Mouse (Mus musculus) embryo, embryonic 10 days (tissue): ENCODE data around the gene Fhit.

ENCODE experiments used
- DNase-seq: peaks from one replicate; pipeline ENCODE4 v3.0.0-alpha.2; 2015; ENCODE audit warnings: low spot score

Gene Fhit

GRCm38 (mm10) chr14:9688664-9689257 lies 1473.1 kb downstream of the Fhit start:
- no peak for DNase-seq

DNA sequence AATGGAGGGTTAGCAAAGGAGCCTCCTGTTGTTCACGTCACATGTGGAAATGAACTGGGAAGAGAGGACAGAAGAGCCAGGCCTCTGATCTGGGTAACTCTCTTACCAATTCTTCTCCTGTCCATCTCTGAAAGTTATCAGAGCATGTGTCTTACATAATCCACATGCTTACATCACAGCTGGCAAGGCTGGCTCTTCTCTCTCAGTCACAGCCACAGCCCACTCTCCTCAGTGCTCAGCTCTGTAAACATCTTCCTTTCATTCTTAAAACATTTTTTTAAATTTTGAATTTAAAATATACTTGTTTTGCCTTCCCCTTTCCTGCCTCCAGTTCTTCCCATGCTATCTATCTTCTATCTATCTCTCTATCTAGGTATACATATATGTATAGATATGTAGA lies 1477.5 kb downstream of the Fhit start:
- no peak for DNase-seq

DNA sequence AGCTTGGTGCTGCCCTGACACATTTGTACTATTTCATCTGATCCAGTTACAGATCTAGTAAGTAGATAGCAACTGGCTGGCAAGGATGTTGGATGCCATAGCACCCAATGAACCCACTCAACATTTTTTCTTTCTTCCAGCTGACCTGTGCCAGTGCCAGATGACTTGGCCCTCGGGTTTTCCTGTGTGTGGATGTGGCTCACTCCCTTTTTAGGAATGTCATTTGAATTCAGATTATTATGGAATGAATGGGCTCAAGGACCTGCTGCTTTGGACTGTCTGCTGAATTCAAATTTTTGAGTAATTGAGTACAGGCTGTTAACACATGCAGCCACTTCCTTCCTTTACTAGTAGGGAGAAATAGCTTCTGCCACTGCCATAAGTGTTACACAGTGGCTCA lies 1489.1 kb downstream of the Fhit start:
- no peak for DNase-seq

DNA sequence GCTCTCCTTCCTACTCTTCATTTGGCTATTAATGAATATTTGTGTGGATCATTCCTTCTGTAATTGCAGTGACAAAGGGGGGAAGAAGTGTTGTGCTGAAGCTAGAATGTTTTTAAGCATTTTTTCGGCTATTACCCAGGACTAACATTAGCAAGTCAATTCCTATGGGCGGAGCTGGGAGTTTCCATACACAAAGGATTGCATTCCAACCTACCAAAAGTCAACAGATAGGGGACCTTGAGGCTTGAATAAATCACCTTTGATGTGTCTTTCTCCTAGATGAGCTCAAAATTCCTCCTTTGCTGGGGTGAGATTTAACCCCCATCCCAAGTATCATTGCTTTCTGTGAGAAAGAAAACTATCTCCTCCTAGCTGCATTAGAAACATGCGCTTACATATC lies 1490.1 kb downstream of the Fhit start:
- no peak for DNase-seq

- DNase-seq: no peak
These were observed 1492.1 kb downstream of the Fhit start for GRCm38 (mm10) chr14:9669766-9670165.

DNA sequence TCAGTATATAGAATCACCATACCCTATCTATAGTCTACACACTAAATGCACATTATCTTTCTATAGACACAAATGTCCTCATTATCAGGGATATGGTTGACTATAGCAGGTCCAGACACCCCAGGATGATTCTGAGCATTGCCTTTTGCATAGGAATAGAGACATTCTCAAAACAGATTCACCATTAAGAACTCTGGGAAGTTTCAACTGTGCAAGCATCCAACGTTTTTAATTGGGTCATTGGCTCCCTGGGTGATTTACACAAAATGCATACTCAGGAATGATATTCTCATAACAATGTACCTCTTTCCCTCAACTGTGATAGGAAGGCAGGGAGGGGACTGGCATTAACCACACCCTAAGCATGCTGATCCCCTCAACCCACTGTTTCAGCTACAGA lies 1503.4 kb downstream of the Fhit start:
- DNase-seq: no peak

DNA sequence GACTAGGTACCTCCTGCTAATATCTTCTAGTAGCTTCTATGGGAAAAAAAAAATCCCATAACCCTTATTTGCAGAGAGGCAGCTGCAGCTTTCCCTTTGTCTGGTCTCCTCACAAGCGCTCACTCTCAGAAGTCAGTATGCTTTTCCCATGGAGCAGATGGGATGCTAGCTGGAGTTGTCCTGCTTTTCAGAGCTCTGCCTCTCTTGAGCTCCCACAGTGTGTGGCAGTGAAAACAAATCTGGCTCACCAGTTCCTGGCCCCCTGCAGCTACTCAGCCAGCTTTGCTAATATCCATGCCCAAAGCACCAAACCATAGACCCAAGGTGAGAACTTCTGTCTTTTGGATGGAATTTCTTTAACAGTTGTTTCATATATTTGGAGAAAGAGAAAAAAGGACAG lies 1510.4 kb downstream of the Fhit start:
- DNase-seq: no peak

GRCm38 (mm10) chr14:9648416-9648815 lies 1513.4 kb downstream of the Fhit start:
- no peak for DNase-seq

GRCm38 (mm10) chr14:9646233-9646632 lies 1515.6 kb downstream of the Fhit start:
- no peak for DNase-seq

DNA sequence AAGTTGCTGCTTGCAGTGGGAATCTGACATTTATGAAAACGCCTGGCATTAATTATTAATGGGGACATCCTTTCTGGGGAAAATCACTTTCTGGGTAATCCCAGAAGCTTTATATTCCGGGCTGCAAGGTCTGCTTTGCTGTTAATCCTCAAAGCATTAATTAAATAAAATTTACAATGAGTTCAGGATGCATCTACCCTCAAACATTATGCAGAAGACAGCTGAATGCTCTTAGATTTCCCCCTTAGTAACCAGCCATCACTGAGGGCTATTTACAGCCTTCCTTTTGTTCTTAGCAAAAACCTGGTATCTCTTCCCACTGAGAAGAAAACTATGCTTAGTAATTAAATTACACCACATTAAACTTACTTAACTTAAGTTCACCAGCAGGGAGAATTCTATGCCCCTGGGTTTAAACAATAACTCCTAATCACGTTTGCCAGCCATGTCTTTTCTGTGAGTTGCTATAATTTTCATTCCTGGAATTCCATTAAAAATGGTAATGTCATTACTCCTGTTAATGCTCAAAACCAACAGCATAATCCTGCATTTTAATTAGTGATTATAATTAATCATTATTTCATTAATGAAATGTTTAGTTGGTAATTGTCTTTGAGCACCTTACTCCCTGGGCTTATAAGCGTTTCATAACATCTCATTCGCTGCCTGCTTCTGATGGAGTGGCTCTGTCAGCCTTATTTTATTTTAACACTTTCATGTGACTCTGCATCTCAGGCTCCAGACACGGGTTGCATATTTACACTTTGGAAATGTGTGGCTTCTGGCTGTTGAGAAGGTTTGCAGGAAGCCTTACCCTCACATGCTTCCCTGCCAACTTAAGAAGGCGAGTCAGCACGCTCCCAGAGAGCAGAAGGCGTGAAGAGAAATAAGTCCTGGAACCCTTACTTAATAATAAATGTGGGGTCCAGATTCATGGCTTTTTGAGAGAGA lies 1517.3 kb downstream of the Fhit start:
- no peak for DNase-seq

DNA sequence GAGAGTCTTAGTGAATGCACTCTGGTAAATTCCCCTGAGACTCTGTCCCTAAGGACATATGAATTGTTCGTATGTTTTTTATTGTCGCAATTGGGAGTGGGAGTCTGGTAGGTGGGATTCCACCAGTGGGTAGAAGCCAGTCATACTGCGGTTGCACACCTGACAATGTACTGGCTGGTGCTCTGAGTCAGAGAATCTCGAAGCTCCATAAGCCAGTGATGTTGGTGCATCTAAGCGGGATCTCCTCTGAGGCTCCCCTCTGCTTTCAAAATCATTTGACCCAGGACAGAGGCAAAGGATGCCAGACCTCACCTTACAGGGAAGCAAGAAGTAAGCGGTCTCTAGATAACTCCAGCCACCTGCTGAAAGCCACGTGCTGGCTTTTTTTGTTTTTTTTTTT lies 1518.1 kb downstream of the Fhit start:
- DNase-seq: no peak

DNA sequence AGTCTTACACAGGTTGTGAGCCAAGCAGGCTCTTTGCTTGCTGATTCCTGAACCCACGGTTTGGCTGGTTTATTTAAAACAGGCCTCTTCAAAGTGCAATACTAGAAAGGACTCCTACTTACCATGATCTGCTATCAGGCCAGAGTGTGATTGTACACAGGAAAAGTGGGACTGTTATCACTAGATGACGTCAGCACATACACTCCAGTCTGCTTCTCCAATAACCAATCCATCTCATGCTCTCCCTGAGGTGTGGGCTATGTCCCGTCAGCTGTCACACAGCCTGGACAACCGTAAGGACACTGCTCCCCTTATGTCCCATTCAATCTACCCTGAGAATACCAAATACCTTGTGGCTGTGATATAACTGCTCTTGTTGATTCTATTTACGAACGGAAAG lies 1519.2 kb downstream of the Fhit start:
- DNase-seq: no peak

DNA sequence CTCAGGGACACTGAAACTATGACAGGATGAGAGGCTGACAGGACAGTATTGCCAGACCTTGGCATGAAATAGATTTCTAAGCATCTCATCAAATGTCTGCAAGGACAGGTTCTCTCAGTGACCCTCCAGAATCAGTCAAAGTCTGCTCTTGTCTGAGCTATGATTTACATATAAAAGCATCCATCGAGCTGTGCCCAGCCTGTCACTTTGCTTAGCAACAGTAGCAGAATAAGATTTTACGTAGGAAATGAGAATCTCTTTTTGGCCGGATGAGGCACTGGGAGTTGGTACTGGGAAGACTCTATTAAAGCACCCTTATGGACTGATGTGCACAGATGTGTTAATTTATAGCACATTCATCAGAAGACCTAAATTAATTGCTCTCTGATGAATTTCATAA lies 1519.8 kb downstream of the Fhit start:
- DNase-seq: no peak

- no peak for DNase-seq
These were observed 1527.4 kb downstream of the Fhit start for GRCm38 (mm10) chr14:9634247-9634991.

- DNase-seq: peak; percentile 32
These were observed 1529.3 kb downstream of the Fhit start for GRCm38 (mm10) chr14:9632537-9632936.

DNA sequence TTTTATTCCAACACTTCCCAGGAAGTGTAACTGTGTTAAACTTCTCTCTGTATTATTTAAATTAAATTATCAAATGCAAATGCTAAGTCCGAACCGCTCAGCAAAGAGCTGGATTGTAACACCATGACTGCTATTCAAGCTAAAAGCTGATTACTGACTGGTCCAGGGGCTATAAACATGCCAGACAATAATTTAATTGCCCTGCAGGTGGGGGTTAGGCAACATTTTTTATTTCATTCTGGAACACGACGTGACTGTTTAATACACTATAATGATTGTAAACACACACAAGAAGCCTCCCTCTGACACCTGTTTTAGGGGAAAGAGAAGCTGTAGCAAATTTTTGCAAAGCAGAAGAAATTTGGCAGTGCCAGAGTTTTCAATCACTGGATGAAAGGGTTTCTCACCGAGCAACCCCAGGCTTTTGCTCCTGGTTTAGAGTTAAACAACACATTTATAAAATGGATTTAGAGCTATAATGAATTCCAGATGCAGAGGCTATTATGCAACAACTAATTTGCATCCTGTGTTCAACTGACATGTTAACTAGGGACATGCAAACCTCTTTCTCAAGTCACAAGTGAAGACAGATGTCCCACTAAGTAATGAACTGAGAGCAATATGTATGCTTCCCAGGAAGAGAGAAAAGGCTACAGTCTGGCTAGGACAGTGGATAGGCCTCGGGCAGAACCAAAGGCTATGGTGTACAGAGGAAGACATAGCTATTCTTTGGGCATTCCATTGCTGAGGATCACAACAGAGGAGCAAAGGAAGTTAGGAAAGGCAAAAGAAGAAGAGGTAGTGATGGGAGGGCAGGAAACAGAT lies 1538.4 kb downstream of the Fhit start:
- no peak for DNase-seq

DNA sequence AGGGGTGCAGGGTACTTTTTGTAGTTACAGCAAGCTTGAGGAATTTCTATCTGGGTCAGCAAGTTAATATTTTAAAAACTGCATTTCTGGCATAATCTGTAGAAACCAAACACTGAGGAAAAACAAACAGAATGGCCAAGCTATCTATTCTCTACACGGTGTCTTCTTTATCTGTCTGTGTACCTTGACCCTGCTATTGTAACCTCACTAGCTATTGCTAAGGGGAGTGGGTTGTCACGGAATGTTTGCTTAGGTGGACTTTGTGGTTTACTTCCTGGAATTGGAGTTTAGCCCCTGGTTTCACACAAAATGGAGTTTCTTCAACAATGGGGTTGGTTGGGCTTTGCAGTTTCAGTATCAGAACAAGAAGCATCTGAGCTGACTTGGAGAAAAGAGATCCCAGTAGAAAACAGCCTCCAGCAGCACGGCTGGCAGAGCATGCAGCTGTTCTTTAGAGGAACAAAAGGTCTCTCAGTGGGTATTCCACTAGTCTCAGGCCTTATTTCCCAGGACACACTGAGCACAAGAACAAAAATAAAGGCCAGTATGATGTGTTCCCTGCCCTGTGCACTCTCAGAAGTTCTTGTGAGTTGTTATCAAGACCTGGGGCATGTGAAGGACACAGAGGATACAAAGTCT lies 1540.8 kb downstream of the Fhit start:
- peak; percentile 16 for DNase-seq

DNA sequence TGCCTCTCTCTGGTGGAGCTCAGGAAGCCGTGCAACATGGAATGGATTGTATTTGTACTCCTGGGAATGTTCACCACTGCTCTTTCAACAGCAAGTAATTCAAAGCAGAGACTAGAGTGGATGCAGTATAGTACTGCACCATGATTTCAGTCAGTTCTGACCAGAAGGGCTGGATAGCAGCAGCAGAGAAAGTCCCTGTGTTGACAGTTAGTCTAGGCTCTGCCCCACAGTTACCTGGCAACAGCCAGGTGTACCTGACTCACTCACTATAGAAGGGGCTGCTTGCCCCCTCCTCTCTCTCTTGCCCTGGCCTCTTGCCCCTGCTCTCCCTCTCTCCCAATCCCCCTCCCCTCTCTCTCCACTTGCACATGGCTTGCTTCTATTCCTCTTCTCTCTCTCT lies 1542.0 kb downstream of the Fhit start:
- DNase-seq: no peak

- no peak for DNase-seq
These were observed 1548.7 kb downstream of the Fhit start for GRCm38 (mm10) chr14:9613126-9613525.

DNA sequence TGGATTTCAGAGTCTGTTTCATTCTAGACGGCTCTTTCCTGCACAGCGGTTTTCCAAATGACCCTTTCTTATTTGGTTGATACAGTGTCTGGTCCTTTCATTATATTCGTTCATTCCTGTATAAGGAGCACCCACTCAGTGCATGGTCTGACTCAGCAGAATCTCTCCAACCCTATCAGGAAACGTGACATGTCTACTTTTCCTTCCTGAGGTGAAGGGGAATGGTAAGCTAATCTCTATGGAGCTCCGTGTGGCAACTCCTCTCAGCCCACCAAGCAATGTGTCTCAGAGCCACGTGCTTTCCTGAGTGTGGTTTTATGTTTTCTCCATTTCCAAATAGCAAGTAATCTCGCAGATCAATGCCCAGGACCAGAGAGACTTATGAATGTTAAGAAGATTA lies 1552.7 kb downstream of the Fhit start:
- no peak for DNase-seq

- DNase-seq: no peak
These were observed 1555.1 kb downstream of the Fhit start for GRCm38 (mm10) chr14:9606584-9607377.
